In genomic region chr5:29387591-29387990, GRCm38 (mm10) we compare ENCODE assay signal across 15 mouse cellular contexts. TPM values are rescaled to one million over a fixed set of nuclear protein-coding genes. Genes with fewer than 3 reads are reported as not detected.
DNase-seq lines count a peak whose midpoint lies in the region; ATAC-seq and TF ChIP-seq lines count a peak whose summit lies in the region.
"Had no signal": no experiment of that assay in that cellular context is flagged by ENCODE, and none has a peak within 500 bp of the region (broad histone marks: within the 10 kb centered on the region; RNA-seq: fewer than 3 reads in every experiment).

No protein-coding gene starts in this region.

- no peak overlapping the region for H3K4me2 ChIP-seq in heart, embryonic 12.5 days
- H3K4me2 ChIP-seq in liver, embryonic 12.5 days = no peak overlapping the region
- H3K4me2 ChIP-seq in liver, postnatal 0 days (ENCODE audit: low read depth, low read length) = no peak overlapping the region
- H3K4me2 ChIP-seq in heart, embryonic 16.5 days (ENCODE audit: low read depth, low read length) = no peak overlapping the region
- H3K4me2 ChIP-seq: hindbrain, embryonic 13.5 days; limb, embryonic 12.5 days; liver, embryonic 15.5 days; neural tube, embryonic 13.5 days had no signal

- no peak for ATAC-seq in heart, embryonic 12.5 days (ENCODE audit: insufficient number of reproducible peaks, low FRiP score)
- no peak for ATAC-seq in liver, embryonic 12.5 days
- no peak for ATAC-seq in liver, postnatal 0 days
- ATAC-seq in heart, embryonic 16.5 days (replicated peaks; ENCODE audit: extremely low read depth, insufficient read depth, low FRiP score) = peak; percentile 25; the same call in 1 of the 2 replicates

- H3K9me3 ChIP-seq in heart, embryonic 12.5 days (replicated peaks) = no peaks in the 10 kb centered on the region
- H3K9me3 ChIP-seq in liver, embryonic 12.5 days (replicated peaks) = no peaks in the 10 kb centered on the region
- H3K9me3 ChIP-seq in liver, postnatal 0 days (ENCODE audit: low read length) = no peaks in the 10 kb centered on the region
- H3K9me3 ChIP-seq in heart, embryonic 16.5 days (replicated peaks; ENCODE audit: control insufficient read depth, low read length) = no peaks in the 10 kb centered on the region
- H3K9me3 ChIP-seq: G1E; hindbrain, embryonic 13.5 days; limb, embryonic 12.5 days; liver, embryonic 15.5 days; neural tube, embryonic 13.5 days had no signal

- H3K4me3 ChIP-seq in heart, embryonic 12.5 days = no peak overlapping the region
- H3K4me3 ChIP-seq in liver, embryonic 12.5 days = no peak overlapping the region
- no peak overlapping the region for H3K4me3 ChIP-seq in liver, postnatal 0 days (ENCODE audit: low read depth, low read length)
- no peak overlapping the region for H3K4me3 ChIP-seq in heart, embryonic 16.5 days (ENCODE audit: low read length)
- H3K4me3 ChIP-seq: hindbrain, embryonic 13.5 days; limb, embryonic 12.5 days; liver, embryonic 15.5 days; neural tube, embryonic 13.5 days had no signal

- H3K36me3 ChIP-seq in heart, embryonic 12.5 days = no peaks in the 10 kb centered on the region
- no peaks in the 10 kb centered on the region for H3K36me3 ChIP-seq in liver, embryonic 12.5 days
- no peaks in the 10 kb centered on the region for H3K36me3 ChIP-seq in liver, postnatal 0 days (replicated peaks; ENCODE audit: insufficient read depth, low read length)
- no peaks in the 10 kb centered on the region for H3K36me3 ChIP-seq in heart, embryonic 16.5 days (ENCODE audit: control insufficient read depth, insufficient read depth)
- H3K36me3 ChIP-seq: G1E; hindbrain, embryonic 13.5 days; limb, embryonic 12.5 days; liver, embryonic 15.5 days; neural tube, embryonic 13.5 days had no signal

- TF ChIP-seq CTCF in liver, postnatal 0 days (IDR thresholded peaks at IDR 0.05; ENCODE audit: low read depth) = no peak

- H3K4me1 ChIP-seq in heart, embryonic 12.5 days (replicated peaks) = no peaks in the 10 kb centered on the region
- H3K4me1 ChIP-seq in liver, embryonic 12.5 days = no peaks in the 10 kb centered on the region
- peaks cover 3% of the 10 kb centered on the region; the same call in 1 of the 2 replicates for H3K4me1 ChIP-seq in liver, postnatal 0 days (ENCODE audit: insufficient read depth)
- no peaks in the 10 kb centered on the region; the same call in 1 of the 2 replicates for H3K4me1 ChIP-seq in heart, embryonic 16.5 days (ENCODE audit: control insufficient read depth, insufficient read depth, low read length)
- H3K4me1 ChIP-seq: hindbrain, embryonic 13.5 days; limb, embryonic 12.5 days; liver, embryonic 15.5 days; neural tube, embryonic 13.5 days had no signal

- DNase-seq in heart, postnatal 25 days (ENCODE audit: low spot score) = no peak
- no peak for DNase-seq in liver, postnatal 0 days
- peak; percentile 45 for DNase-seq in NIH3T3 (ENCODE audit: low read depth)
- DNase-seq in embryo, embryonic 11 days = no peak
- DNase-seq in spleen, postnatal 4 days (ENCODE audit: low spot score in 2 of 2) = no peak
- DNase-seq: cerebellum, adult 9-10 months; kidney, adult 18-20 months had no signal

- H3K27ac ChIP-seq in heart, embryonic 12.5 days (ENCODE audit: poor library complexity, severe bottlenecking) = peak overlapping the region; percentile 36
- H3K27ac ChIP-seq in liver, embryonic 12.5 days = 0 out of 2 replicates have a peak overlapping the region, but pooled peaks have one; percentile 10
- H3K27ac ChIP-seq in liver, postnatal 0 days (ENCODE audit: low read depth) = no peak overlapping the region
- H3K27ac ChIP-seq in heart, embryonic 16.5 days (ENCODE audit: low read length) = peak overlapping the region; percentile 58
- H3K27ac ChIP-seq: hindbrain, embryonic 13.5 days; limb, embryonic 12.5 days; liver, embryonic 15.5 days had no signal

- H3K27me3 ChIP-seq in heart, embryonic 12.5 days (replicated peaks) = peaks cover 3% of the 10 kb centered on the region; the same call in 1 of the 2 replicates
- peaks cover 33% of the 10 kb centered on the region; the same call in 1 of the 2 replicates for H3K27me3 ChIP-seq in liver, embryonic 12.5 days (replicated peaks)
- no peaks in the 10 kb centered on the region for H3K27me3 ChIP-seq in liver, postnatal 0 days (ENCODE audit: insufficient read depth, low read length)
- H3K27me3 ChIP-seq in heart, embryonic 16.5 days (ENCODE audit: control insufficient read depth, insufficient read depth, low read length) = peaks cover 4% of the 10 kb centered on the region
- H3K27me3 ChIP-seq: limb, embryonic 12.5 days had no signal

- intact Hi-C loops in heart, postnatal 25 days (cut with DNase I) = loop anchor here (5.0 kb wide), 1 partner anchor 180 kb away; the partner anchor contains the start of gene Ube3c

- WGBS in heart, embryonic 12.5 days = 24% methylated on average over 1 of the region's 1 CpGs
- whole genome bisulfite sequencing in liver, embryonic 12.5 days (ENCODE audit: insufficient replicate concordance) = 42% methylated on average over 1 of the region's 1 CpGs
- 41% methylated on average over 1 of the region's 1 CpGs for WGBS in liver, postnatal 0 days (ENCODE audit: insufficient replicate concordance)
- WGBS in heart, embryonic 16.5 days = 22% methylated on average over 1 of the region's 1 CpGs

- TF ChIP-seq EP300 in liver, postnatal 0 days (IDR thresholded peaks at IDR 0.05; ENCODE audit: low read depth) = no peak

- H3K9ac ChIP-seq in heart, embryonic 12.5 days = no peak overlapping the region
- no peak overlapping the region for H3K9ac ChIP-seq in liver, embryonic 12.5 days
- no peak overlapping the region for H3K9ac ChIP-seq in liver, postnatal 0 days (replicated peaks)
- H3K9ac ChIP-seq in heart, embryonic 16.5 days (ENCODE audit: low read length) = no peak overlapping the region
- H3K9ac ChIP-seq: hindbrain, embryonic 13.5 days; limb, embryonic 12.5 days; liver, embryonic 15.5 days; neural tube, embryonic 13.5 days had no signal

RNA-seq across cellular contexts. Expression of gene Lmbr1, which starts 9.4 kb away (rescaled TPM):
- polyA plus RNA-seq in heart, embryonic 12.5 days (2016; fragmentation: Nextera tagmentation; extraction: Ambion mirVana) = 14.0 and 14.3 TPM in 2 replicates
- 10 to 100 TPM; 12.3 to 13.9 TPM for total RNA-seq in heart, postnatal 25 days (2021)
- polyA plus RNA-seq in liver, embryonic 12.5 days (2016; fragmentation: Nextera tagmentation; extraction: Ambion mirVana) = 3.9 and 4.8 TPM in 2 replicates
- 2.5 and 3.1 TPM in 2 replicates for polyA plus RNA-seq in liver, postnatal 0 days (2015; fragmentation: Nextera tagmentation; extraction: Ambion mirVana)
- 15.4 and 17.6 TPM in 2 replicates for polyA plus RNA-seq in heart, embryonic 16.5 days (2015; fragmentation: Nextera tagmentation; extraction: Ambion mirVana)

RNA-seq across cellular contexts. Expression of gene Nom1, which starts 46.9 kb away (rescaled TPM):
- polyA plus RNA-seq in heart, embryonic 12.5 days (2016; fragmentation: Nextera tagmentation; extraction: Ambion mirVana) = 19.0 and 23.6 TPM in 2 replicates
- 10 to 100 TPM; 11.9 to 12.7 TPM for total RNA-seq in heart, postnatal 25 days (2021)
- 29.9 and 30.0 TPM in 2 replicates for polyA plus RNA-seq in liver, embryonic 12.5 days (2016; fragmentation: Nextera tagmentation; extraction: Ambion mirVana)
- polyA plus RNA-seq in liver, postnatal 0 days (2015; fragmentation: Nextera tagmentation; extraction: Ambion mirVana) = 10.6 and 13.2 TPM in 2 replicates
- polyA plus RNA-seq in heart, embryonic 16.5 days (2015; fragmentation: Nextera tagmentation; extraction: Ambion mirVana) = 19.0 and 19.1 TPM in 2 replicates
